8 mouse cellular contexts compared by ENCODE assay signal in the genomic region with DNA sequence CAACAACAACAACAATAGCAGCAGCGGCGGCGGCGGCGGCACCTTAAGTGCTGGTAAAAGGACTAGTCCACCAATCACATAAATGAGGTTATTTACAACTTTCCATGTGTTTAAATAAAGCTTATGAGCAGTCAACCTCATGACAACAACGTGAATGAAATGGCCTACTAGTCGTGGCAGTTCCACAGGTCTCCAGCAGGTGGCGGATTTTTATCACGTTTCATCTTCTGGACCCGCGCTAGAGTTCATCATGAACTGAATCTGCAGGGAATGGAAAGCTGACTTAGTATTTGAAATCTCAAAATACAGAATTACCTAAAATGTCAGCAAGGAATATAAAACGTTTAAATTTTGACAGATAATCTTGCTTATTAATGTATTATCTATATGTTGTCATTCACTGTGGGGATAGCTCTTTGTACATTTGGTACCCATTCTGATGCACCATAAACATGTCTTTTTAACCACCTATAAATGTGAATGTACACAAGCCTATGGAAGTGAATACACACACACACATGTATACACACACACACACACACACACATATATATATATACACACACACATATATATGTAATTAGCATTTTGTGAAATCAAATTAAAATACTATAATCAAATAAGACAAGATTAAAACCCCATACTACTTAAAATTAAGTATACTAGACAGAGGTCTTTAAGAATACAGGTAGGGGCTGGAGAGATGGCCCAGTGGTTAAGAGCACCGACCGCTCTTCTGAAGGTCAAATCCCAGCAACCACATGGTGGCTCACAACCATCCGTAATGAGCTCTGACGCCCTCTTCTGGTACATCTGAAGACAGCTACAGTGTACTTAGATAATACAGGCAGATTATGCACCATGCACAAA. TPM values are rescaled to one million over a fixed set of nuclear protein-coding genes. Genes with fewer than 3 reads are reported as not detected.
DNase-seq lines count a peak whose midpoint lies in the region; ATAC-seq lines count a peak whose summit lies in the region.

No protein-coding gene starts in this region.

- H3K9me3 ChIP-seq in forebrain, embryonic 15.5 days: no peaks in the 10 kb centered on the region
- H3K9me3 ChIP-seq in midbrain, embryonic 12.5 days: no peaks in the 10 kb centered on the region

- 0 out of 2 replicates have a peak, but pooled peaks have one; percentile 24 for ATAC-seq in forebrain, embryonic 15.5 days (replicated peaks)
- ATAC-seq in inflammation-experienced regulatory T-cells, adult 6 months: peak; percentile 45
- peak; percentile 30; the same call in 1 of the 2 replicates for ATAC-seq in midbrain, embryonic 12.5 days (ENCODE audit: low FRiP score, low read depth)

- peak; percentile 76 for DNase-seq in layer of hippocampus, adult 11-12 months (ENCODE audit: low spot score)
- no peak for DNase-seq in layer of hippocampus, adult 9-11 months
- DNase-seq in cerebellum, adult 11-12 months: peak; percentile 50
- peak; percentile 45 to 52 for DNase-seq in left cerebral cortex, postnatal 36 days (ENCODE audit: low spot score in 2 of 2)
- peak; percentile 61 for DNase-seq in spleen, adult 12 weeks (ENCODE audit: low spot score)

- WGBS in forebrain, embryonic 15.5 days: 35% methylated on average over 16 of the region's 16 CpGs
- 40% methylated on average over 16 of the region's 16 CpGs for WGBS in midbrain, embryonic 12.5 days

- no peak overlapping the region for H3K4me2 ChIP-seq in forebrain, embryonic 15.5 days (replicated peaks)
- H3K4me2 ChIP-seq in midbrain, embryonic 12.5 days (replicated peaks): no peak overlapping the region

- intact Hi-C loops in left cerebral cortex, postnatal 36 days (cut with DNase I): loop anchor here (5.0 kb wide), 1 partner anchor 40 kb away; no protein-coding TSS in a partner anchor

- H3K9ac ChIP-seq in forebrain, embryonic 15.5 days (replicated peaks): no peak overlapping the region
- H3K9ac ChIP-seq in midbrain, embryonic 12.5 days (replicated peaks): no peak overlapping the region

- no peaks in the 10 kb centered on the region for H3K4me1 ChIP-seq in forebrain, embryonic 15.5 days
- no peaks in the 10 kb centered on the region for H3K4me1 ChIP-seq in midbrain, embryonic 12.5 days

- no peaks in the 10 kb centered on the region for H3K27me3 ChIP-seq in forebrain, embryonic 15.5 days
- H3K27me3 ChIP-seq in midbrain, embryonic 12.5 days: no peaks in the 10 kb centered on the region

- no peak overlapping the region for H3K27ac ChIP-seq in forebrain, embryonic 15.5 days (replicated peaks)
- H3K27ac ChIP-seq in midbrain, embryonic 12.5 days (replicated peaks): no peak overlapping the region

- H3K36me3 ChIP-seq in forebrain, embryonic 15.5 days: peaks cover under 1% of the 10 kb centered on the region; the same call in 1 of the 2 replicates
- H3K36me3 ChIP-seq in midbrain, embryonic 12.5 days: peaks cover 10% of the 10 kb centered on the region; the same call in 1 of the 2 replicates

- H3K4me3 ChIP-seq in forebrain, embryonic 15.5 days: no peak overlapping the region
- H3K4me3 ChIP-seq in midbrain, embryonic 12.5 days: no peak overlapping the region

RNA-seq across cellular contexts. Expression of a gene that starts 49.1 kb away (rescaled TPM):
- 17.9 and 19.0 TPM in 2 replicates for polyA plus RNA-seq in forebrain, embryonic 15.5 days (2015; fragmentation: Nextera tagmentation; extraction: Ambion mirVana)
- polyA plus RNA-seq in inflammation-experienced regulatory T-cells, adult 6 months (2017; shearing (Covaris generic)): 10 to 100 TPM; 39.4 to 48.4 (median 39.7) TPM
- total RNA-seq in left cerebral cortex, postnatal 36 days (2021): 10 to 100 TPM; 30.3 to 41.2 TPM
- polyA plus RNA-seq in midbrain, embryonic 12.5 days (2016; fragmentation: Nextera tagmentation; extraction: Ambion mirVana): 23.8 and 26.1 TPM in 2 replicates
